Mouse (Mus musculus): ENCODE measurements around the gene Hdac8. TPM values are rescaled to one million over a fixed set of nuclear protein-coding genes. Genes with fewer than 3 reads are reported as not detected.

Hdac8 gene
- polyA plus RNA-seq, 1 experiment from 2014 or later, result 6.9 TPM

- no peaks in the 10 kb centered on the region for H3K4me1 ChIP-seq (replicated peaks; ENCODE audit: control insufficient read depth, insufficient read depth, low read length)
- ATAC-seq, result no peak
- H3K27me3 ChIP-seq (replicated peaks; ENCODE audit: control insufficient read depth, insufficient read depth, low read length), result no peaks in the 10 kb centered on the region; the same call in 1 of the 2 replicates
- H3K4me2 ChIP-seq (replicated peaks; ENCODE audit: low read depth), result no peak overlapping the region
- no peak overlapping the region for H3K9ac ChIP-seq (ENCODE audit: low read depth, low read length)
- no peak for TF ChIP-seq CTCF (IDR thresholded peaks at IDR 0.05; ENCODE audit: low read depth)
- 72% methylated on average over 14 of the region's 14 CpGs for WGBS
- H3K36me3 ChIP-seq (ENCODE audit: control insufficient read depth, insufficient read depth), result no peaks in the 10 kb centered on the region
- no peak overlapping the region for H3K27ac ChIP-seq (ENCODE audit: low read depth, low read length)
- no peak overlapping the region for H3K4me3 ChIP-seq (ENCODE audit: low read depth, low read length)
- H3K9me3 ChIP-seq (ENCODE audit: control insufficient read depth), result no peaks in the 10 kb centered on the region
These were observed 155.1 kb downstream of the Hdac8 start for GRCm38 (mm10) chrX:102349843-102350731.

GRCm38 (mm10) chrX:102348886-102349486 is 156.2 kb downstream of the Hdac8 start:
- Histone ChIP-seq H3K27ac (ENCODE audit: low read depth, low read length) (no peak overlapping the region), H3K27me3 (replicated peaks; ENCODE audit: control insufficient read depth, insufficient read depth, low read length) (no peaks in the 10 kb centered on the region; the same call in 1 of the 2 replicates), H3K36me3 (ENCODE audit: control insufficient read depth, insufficient read depth) (no peaks in the 10 kb centered on the region), H3K4me3 (ENCODE audit: low read depth, low read length) (no peak overlapping the region), H3K9me3 (ENCODE audit: control insufficient read depth) (no peaks in the 10 kb centered on the region), H3K4me2 (replicated peaks; ENCODE audit: low read depth) (no peak overlapping the region), H3K9ac (ENCODE audit: low read depth, low read length) (no peak overlapping the region), H3K4me1 (replicated peaks; ENCODE audit: control insufficient read depth, insufficient read depth, low read length) (no peaks in the 10 kb centered on the region)
- no peak for ATAC-seq
- 62% methylated on average over 9 of the region's 9 CpGs for WGBS
- TF ChIP-seq CTCF (IDR thresholded peaks at IDR 0.05; ENCODE audit: low read depth), result no peak

GRCm38 (mm10) chrX:102341688-102342087 is 163.5 kb downstream of the Hdac8 start:
- Histone ChIP-seq H3K4me3 (ENCODE audit: low read depth, low read length) (no peak overlapping the region), H3K36me3 (ENCODE audit: control insufficient read depth, insufficient read depth) (no peaks in the 10 kb centered on the region), H3K9ac (ENCODE audit: low read depth, low read length) (no peak overlapping the region), H3K27me3 (replicated peaks; ENCODE audit: control insufficient read depth, insufficient read depth, low read length) (no peaks in the 10 kb centered on the region), H3K4me2 (replicated peaks; ENCODE audit: low read depth) (no peak overlapping the region), H3K4me1 (replicated peaks; ENCODE audit: control insufficient read depth, insufficient read depth, low read length) (no peaks in the 10 kb centered on the region), H3K27ac (ENCODE audit: low read depth, low read length) (no peak overlapping the region), H3K9me3 (ENCODE audit: control insufficient read depth) (no peaks in the 10 kb centered on the region)
- ATAC-seq, result no peak
- WGBS, result 79% methylated on average over 4 of the region's 4 CpGs
- no peak for TF ChIP-seq CTCF (IDR thresholded peaks at IDR 0.05; ENCODE audit: low read depth)

- no peak for ATAC-seq
- TF ChIP-seq CTCF (IDR thresholded peaks at IDR 0.05; ENCODE audit: low read depth), result no peak
- 47% methylated on average over 8 of the region's 8 CpGs for WGBS
These were observed 165.6 kb downstream of the Hdac8 start for GRCm38 (mm10) chrX:102339396-102340155.

DNA sequence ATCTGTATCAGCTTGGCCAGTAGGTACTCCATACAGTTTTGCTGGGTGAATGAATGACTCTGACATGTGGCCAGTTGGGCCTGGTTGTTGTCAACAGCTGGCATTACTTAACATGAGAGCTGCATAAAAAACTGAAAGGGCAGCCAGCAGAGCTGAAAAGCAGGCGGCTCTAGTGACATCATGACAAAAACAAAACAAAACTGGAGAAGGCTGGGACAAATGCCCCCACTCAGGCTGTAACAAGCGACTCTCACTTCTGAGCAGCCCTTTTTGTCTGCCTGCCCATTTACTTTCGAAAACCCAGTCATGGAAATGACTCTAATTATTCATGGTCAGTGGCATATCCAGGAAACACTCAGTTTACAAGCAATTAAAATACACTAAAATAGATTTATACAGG is 185.5 kb downstream of the Hdac8 start:
- no peaks in the 10 kb centered on the region for H3K4me1 ChIP-seq (replicated peaks; ENCODE audit: control insufficient read depth, insufficient read depth, low read length)
- no peak overlapping the region for H3K27ac ChIP-seq (ENCODE audit: low read depth, low read length)
- no peak overlapping the region for H3K4me2 ChIP-seq (replicated peaks; ENCODE audit: low read depth)
- WGBS, result 60% methylated on average over 3 of the region's 3 CpGs
- no peaks in the 10 kb centered on the region; the same call in 1 of the 2 replicates for H3K27me3 ChIP-seq (replicated peaks; ENCODE audit: control insufficient read depth, insufficient read depth, low read length)
- no peak overlapping the region for H3K9ac ChIP-seq (ENCODE audit: low read depth, low read length)
- TF ChIP-seq CTCF (IDR thresholded peaks at IDR 0.05; ENCODE audit: low read depth), result no peak
- ATAC-seq, result no peak
- no peak overlapping the region for H3K4me3 ChIP-seq (ENCODE audit: low read depth, low read length)
- no peaks in the 10 kb centered on the region for H3K36me3 ChIP-seq (ENCODE audit: control insufficient read depth, insufficient read depth)
- H3K9me3 ChIP-seq (ENCODE audit: control insufficient read depth), result no peaks in the 10 kb centered on the region

More at GRCm38 (mm10) chrX:102339396-102340155, 165.6 kb downstream of the Hdac8 start:
- H3K27me3 ChIP-seq (replicated peaks; ENCODE audit: control insufficient read depth, insufficient read depth, low read length), result no peaks in the 10 kb centered on the region
- H3K9me3 ChIP-seq (ENCODE audit: control insufficient read depth), result no peaks in the 10 kb centered on the region
- H3K9ac ChIP-seq (ENCODE audit: low read depth, low read length), result no peak overlapping the region
- no peaks in the 10 kb centered on the region for H3K36me3 ChIP-seq (ENCODE audit: control insufficient read depth, insufficient read depth)
- no peak overlapping the region for H3K4me3 ChIP-seq (ENCODE audit: low read depth, low read length)
- no peak overlapping the region for H3K27ac ChIP-seq (ENCODE audit: low read depth, low read length)
- H3K4me1 ChIP-seq (replicated peaks; ENCODE audit: control insufficient read depth, insufficient read depth, low read length), result no peaks in the 10 kb centered on the region
- H3K4me2 ChIP-seq (replicated peaks; ENCODE audit: low read depth), result no peak overlapping the region

GRCm38 (mm10) chrX:102319252-102319651 is 185.9 kb downstream of the Hdac8 start:
- Histone ChIP-seq H3K36me3 (ENCODE audit: control insufficient read depth, insufficient read depth) (no peaks in the 10 kb centered on the region), H3K27ac (ENCODE audit: low read depth, low read length) (no peak overlapping the region), H3K4me1 (replicated peaks; ENCODE audit: control insufficient read depth, insufficient read depth, low read length) (no peaks in the 10 kb centered on the region), H3K27me3 (replicated peaks; ENCODE audit: control insufficient read depth, insufficient read depth, low read length) (no peaks in the 10 kb centered on the region; the same call in 1 of the 2 replicates), H3K4me3 (ENCODE audit: low read depth, low read length) (no peak overlapping the region), H3K9ac (ENCODE audit: low read depth, low read length) (no peak overlapping the region), H3K9me3 (ENCODE audit: control insufficient read depth) (no peaks in the 10 kb centered on the region), H3K4me2 (replicated peaks; ENCODE audit: low read depth) (no peak overlapping the region)
- ATAC-seq, result no peak
- no peak for TF ChIP-seq CTCF (IDR thresholded peaks at IDR 0.05; ENCODE audit: low read depth)

Measured in intestine, postnatal 0 days (tissue).